In the genomic region with DNA sequence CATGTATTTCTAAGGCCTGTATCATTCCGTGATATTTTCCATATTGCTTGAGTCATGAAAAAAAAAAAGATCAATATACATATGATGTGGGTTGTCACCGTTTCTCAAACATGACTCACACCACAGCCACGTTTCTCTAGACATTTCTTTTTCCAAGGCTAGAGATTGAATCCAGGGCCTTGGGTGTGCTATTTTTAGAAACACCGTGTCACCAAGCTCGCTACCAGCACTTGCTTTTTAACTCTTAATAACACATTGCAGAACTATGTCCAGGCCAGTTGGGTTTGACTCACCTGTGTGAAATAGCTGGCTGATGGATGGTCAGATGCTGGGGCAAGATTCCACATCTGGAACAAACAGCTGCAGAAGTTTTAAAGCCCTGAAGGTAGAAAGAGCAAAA, we compare ENCODE assay signal across 13 mouse cellular contexts.
"Had no signal": no experiment of that assay in that cellular context is flagged by ENCODE, and none has a peak within 500 bp of the region (broad histone marks: within the 10 kb centered on the region; RNA-seq: fewer than 3 reads in every experiment).

No protein-coding gene starts in this region.

- H3K9ac ChIP-seq: kidney, embryonic 15.5 days; limb, embryonic 13.5 days; liver, embryonic 15.5 days; neural tube, embryonic 13.5 days had no signal

- H3K4me1 ChIP-seq: liver, embryonic 15.5 days; neural tube, embryonic 13.5 days had no signal

- H3K36me3 ChIP-seq: kidney, embryonic 15.5 days; limb, embryonic 13.5 days; liver, embryonic 15.5 days; midbrain, embryonic 10.5 days; neural tube, embryonic 13.5 days had no signal

- H3K27ac ChIP-seq: kidney, embryonic 15.5 days; limb, embryonic 13.5 days; liver, embryonic 15.5 days; midbrain, embryonic 10.5 days; neural tube, embryonic 13.5 days had no signal

- H3K4me3 ChIP-seq: kidney, embryonic 15.5 days; limb, embryonic 13.5 days; liver, embryonic 15.5 days; midbrain, embryonic 10.5 days; neural tube, embryonic 13.5 days had no signal

- H3K4me2 ChIP-seq: kidney, embryonic 15.5 days; limb, embryonic 13.5 days; liver, embryonic 15.5 days; neural tube, embryonic 13.5 days had no signal

- DNase-seq: kidney, postnatal 14 days; left cerebral cortex, postnatal 4 days; lung, adult 2 months; lung, postnatal 4 days; midbrain, embryonic 14.5 days; right cerebral cortex, postnatal 25 days; thymus, adult 18-20 months; thymus, postnatal 25 days had no signal

- H3K9me3 ChIP-seq: kidney, embryonic 15.5 days; limb, embryonic 13.5 days; liver, embryonic 15.5 days; midbrain, embryonic 10.5 days; neural tube, embryonic 13.5 days had no signal

- H3K27me3 ChIP-seq: limb, embryonic 13.5 days; liver, embryonic 15.5 days; neural tube, embryonic 13.5 days had no signal
